Mouse (Mus musculus): ENCODE results near the gene Cmtm3. TPM values are rescaled to one million over a fixed set of nuclear protein-coding genes. Genes with fewer than 3 reads are reported as not detected.
"Not testable (repeated sequence)": the region's sequence is repeated elsewhere in the genome, so short reads cannot be mapped to it uniquely, and the experiment has no call there.

The Cmtm3 gene
- polyA plus RNA-seq (2015; fragmentation: Nextera tagmentation; extraction: Ambion mirVana): 45.4 and 47.3 TPM in 2 replicates

DNA sequence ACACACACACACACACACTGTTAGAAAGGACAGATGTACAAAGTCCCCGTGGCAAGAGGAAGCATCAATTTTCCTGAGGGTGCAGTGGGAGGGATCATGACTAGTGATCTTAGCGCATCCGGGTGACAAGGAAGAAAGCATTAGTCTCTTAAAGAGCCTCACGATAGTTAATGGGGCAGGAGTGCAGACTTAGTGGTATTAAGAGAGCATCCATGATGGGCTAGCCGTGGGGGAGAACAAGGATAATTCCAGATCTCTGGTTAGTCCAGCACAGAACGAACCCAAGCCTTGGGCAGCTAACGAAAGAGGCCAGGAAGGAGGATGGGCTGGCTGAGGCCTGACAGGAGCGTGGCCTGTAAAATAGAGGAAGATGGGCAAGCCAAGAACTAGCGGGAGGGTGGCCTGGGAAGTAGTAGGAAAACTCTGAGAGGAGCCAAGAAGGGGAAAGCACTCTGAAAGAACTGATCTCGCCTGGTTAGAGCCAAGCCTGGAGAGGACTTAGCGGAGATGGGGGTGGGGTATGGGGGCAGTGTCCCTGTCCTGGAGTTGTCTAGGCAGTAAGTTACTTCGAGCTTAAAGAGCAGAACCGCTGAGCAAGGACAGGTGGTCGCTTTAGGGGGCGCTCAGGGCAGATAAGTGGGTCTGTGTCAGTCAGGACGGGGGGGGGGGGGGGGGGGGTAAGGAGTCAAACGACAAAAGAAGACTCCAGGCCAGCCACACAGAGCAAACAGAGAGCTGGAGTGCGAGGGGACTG is at the start of gene Cmtm3:
Gene Cmtm3 (plus strand): TSS at position 182 of the 754 bp plus-strand sequence.
- H3K27ac ChIP-seq: 0 out of 2 replicates have a peak within 1 kb of the TSS, but pooled peaks have one; percentile 58
- 15% methylated on average over 16 of the region's 18 CpGs for WGBS
- peak within 1 kb of the TSS; percentile 77 for H3K9ac ChIP-seq
- peak within 1 kb of the TSS; percentile 86 for H3K4me2 ChIP-seq
- ATAC-seq (ENCODE audit: low FRiP score): no peak
- no peaks in the 10 kb centered on the region for H3K9me3 ChIP-seq
- H3K27me3 ChIP-seq: no peaks in the 10 kb centered on the region
- no peaks in the 10 kb centered on the region for H3K36me3 ChIP-seq
- peak within 1 kb of the TSS; percentile 57 for H3K4me3 ChIP-seq
- peaks cover 19% of the 10 kb centered on the region for H3K4me1 ChIP-seq (replicated peaks)

DNA sequence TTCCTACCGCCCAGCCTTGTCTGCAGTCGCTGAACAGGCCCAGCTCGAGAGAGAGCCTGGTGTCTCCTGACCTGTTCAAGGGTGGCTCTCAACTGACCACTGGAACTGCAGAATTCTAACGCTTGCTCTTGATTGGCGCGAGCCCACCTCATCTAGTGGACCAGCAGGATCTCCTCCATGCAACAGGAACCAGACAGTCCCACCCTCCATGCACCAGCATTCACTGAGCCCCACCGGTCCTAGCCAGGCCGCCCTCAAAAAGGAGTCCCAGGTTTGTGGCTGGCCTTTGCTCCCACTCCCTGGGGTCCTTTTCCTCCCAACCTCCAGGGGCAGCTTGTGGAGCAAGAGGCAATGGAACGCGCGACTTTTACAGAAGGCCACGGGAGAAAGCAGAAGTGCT is 46.1 kb upstream of the Cmtm3 start, which contains the start of gene Cmtm2a:
Gene Cmtm2a (minus strand): TSS at position 101 of the 400 bp plus-strand sequence.
- not testable (repeated sequence) for H3K27ac ChIP-seq; H3K4me1 ChIP-seq (replicated peaks); H3K4me2 ChIP-seq; H3K27me3 ChIP-seq; ATAC-seq (ENCODE audit: low FRiP score); H3K36me3 ChIP-seq; H3K9ac ChIP-seq; H3K4me3 ChIP-seq; H3K9me3 ChIP-seq
- 90% methylated on average over 12 of the region's 12 CpGs for WGBS

DNA sequence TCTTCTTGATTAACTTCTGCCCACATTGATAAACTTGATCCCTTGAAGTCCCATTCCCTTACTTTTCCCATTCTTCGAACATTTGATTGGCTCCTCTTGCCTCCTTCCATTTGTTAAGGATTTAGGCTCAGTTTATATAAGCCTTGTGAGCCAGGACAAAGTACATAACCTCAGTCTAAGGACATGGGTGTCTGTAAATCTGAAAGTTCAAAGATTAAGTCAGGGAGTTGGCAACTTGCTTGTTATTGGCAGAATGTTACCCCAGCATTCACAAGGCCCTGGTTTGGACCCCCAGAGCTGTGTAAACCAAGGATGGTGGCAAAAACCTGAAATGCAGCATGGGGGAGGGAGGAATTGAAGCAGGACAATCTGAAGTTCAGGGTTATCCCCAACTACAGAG is 44.8 kb upstream of the Cmtm3 start:
- WGBS: 90% methylated on average over 1 of the region's 1 CpGs
- Histone ChIP-seq H3K27ac (no peak overlapping the region), H3K4me1 (replicated peaks) (no peaks in the 10 kb centered on the region), H3K4me2 (no peak overlapping the region), H3K36me3 (no peaks in the 10 kb centered on the region), H3K4me3 (no peak overlapping the region), H3K9me3 (no peaks in the 10 kb centered on the region), H3K9ac (no peak overlapping the region), H3K27me3 (no peaks in the 10 kb centered on the region)
- ATAC-seq (ENCODE audit: low FRiP score): no peak

DNA sequence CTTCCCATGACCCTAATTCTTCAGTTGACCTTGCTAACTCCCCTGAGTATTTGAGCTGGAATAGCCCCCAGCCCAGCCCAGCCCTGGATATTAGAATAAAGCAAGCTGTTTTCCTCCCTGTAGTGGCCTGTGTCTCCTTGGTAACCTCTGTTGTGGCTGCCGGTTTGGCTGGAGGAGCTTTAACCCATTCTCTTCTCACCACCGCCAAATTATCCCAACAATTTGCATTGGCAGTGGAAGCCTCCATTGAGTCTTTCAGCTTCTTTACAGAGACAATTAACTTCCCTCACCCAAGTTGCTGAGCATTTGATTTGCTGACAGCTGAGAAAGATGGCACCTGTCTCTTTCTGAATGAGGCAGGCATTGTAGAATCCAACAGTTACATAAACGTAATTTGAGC is 37.6 kb upstream of the Cmtm3 start:
- peaks cover 11% of the 10 kb centered on the region for H3K4me1 ChIP-seq (replicated peaks)
- H3K9ac ChIP-seq, H3K27ac ChIP-seq, H3K27me3 ChIP-seq, H3K4me3 ChIP-seq, H3K9me3 ChIP-seq, H3K4me2 ChIP-seq, H3K36me3 ChIP-seq: not testable (repeated sequence)
- peak; percentile 81; the same call in 1 of the 2 replicates for ATAC-seq (ENCODE audit: low FRiP score)
- WGBS: 5% methylated on average over 3 of the region's 3 CpGs

DNA sequence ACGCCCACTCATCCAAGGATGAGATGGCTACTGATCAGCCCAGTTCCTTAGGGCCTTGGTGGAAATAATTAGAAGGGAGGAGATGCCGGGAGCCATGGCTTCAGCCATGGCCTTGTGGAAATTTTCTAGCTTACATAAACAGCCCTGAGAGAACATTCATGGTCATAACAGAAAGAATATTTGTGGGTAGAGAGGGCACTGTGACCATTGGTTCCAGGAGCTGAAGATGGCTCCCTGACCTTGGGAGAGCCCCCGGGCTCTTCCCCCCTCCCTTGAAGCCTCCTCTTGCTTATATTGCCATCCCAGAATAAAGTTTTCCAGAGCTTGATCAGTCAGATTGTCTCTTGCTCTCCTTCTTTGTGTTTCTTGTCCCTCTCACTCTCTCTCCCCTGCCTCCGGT is 36.7 kb upstream of the Cmtm3 start:
- not testable (repeated sequence) for H3K9ac ChIP-seq; H3K27me3 ChIP-seq; ATAC-seq (ENCODE audit: low FRiP score); H3K9me3 ChIP-seq; H3K36me3 ChIP-seq; H3K4me2 ChIP-seq; H3K27ac ChIP-seq; H3K4me3 ChIP-seq
- WGBS: 85% methylated on average over 4 of the region's 4 CpGs
- H3K4me1 ChIP-seq (replicated peaks): peaks cover 11% of the 10 kb centered on the region

DNA sequence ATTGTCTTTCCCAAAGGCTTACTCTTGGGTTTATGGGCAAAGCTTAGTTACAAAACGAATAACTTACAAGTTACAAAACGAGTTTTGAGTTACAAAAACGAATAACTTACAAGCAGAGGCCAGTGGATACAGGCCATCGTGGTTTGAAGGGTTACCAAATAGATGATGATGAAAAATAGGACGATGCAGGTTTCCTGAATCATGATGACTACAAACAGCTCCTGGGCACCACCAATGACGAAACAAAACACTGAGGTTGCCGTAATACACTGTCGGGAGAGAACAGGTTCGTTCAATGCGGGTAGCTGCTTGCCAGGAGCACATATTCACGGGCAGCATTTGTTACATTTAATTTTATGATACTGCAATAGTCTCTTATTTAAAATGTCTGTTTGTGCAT is 34.2 kb upstream of the Cmtm3 start:
- H3K4me2 ChIP-seq: no peak overlapping the region

DNA sequence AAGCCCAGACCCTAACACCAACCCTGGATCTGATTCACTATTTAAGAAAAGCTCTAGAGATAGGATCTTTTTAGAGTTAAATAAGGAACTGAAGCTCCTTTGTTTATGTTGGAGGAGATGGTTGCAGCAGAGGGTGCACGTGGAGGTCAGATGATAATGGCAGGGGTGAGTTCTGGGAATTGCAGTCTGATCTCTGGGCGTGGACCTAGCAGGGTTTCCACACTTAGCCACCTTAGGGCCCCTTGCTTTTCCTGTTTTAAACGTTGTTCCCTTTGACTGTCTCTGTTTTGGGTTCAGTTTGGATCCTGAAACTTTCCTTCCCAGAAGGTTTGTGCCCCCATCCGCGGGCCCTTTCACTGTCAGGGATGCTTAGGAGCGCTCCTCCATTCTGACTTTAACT is 30.9 kb upstream of the Cmtm3 start:
- not testable (repeated sequence) for ATAC-seq (ENCODE audit: low FRiP score); H3K36me3 ChIP-seq; H3K9me3 ChIP-seq; H3K4me2 ChIP-seq; H3K9ac ChIP-seq; H3K4me3 ChIP-seq; H3K4me1 ChIP-seq (replicated peaks); H3K27me3 ChIP-seq; H3K27ac ChIP-seq
- 56% methylated on average over 6 of the region's 6 CpGs for WGBS

More for the DNA sequence above, 34.2 kb upstream of the Cmtm3 start:
- 92% methylated on average over 11 of the region's 11 CpGs for WGBS
- Histone ChIP-seq H3K9ac (no peak overlapping the region), H3K36me3 (no peaks in the 10 kb centered on the region), H3K4me1 (replicated peaks) (peaks cover 11% of the 10 kb centered on the region), H3K27ac (no peak overlapping the region), H3K9me3 (no peaks in the 10 kb centered on the region), H3K27me3 (no peaks in the 10 kb centered on the region), H3K4me3 (no peak overlapping the region)
- no peak for ATAC-seq (ENCODE audit: low FRiP score)

DNA sequence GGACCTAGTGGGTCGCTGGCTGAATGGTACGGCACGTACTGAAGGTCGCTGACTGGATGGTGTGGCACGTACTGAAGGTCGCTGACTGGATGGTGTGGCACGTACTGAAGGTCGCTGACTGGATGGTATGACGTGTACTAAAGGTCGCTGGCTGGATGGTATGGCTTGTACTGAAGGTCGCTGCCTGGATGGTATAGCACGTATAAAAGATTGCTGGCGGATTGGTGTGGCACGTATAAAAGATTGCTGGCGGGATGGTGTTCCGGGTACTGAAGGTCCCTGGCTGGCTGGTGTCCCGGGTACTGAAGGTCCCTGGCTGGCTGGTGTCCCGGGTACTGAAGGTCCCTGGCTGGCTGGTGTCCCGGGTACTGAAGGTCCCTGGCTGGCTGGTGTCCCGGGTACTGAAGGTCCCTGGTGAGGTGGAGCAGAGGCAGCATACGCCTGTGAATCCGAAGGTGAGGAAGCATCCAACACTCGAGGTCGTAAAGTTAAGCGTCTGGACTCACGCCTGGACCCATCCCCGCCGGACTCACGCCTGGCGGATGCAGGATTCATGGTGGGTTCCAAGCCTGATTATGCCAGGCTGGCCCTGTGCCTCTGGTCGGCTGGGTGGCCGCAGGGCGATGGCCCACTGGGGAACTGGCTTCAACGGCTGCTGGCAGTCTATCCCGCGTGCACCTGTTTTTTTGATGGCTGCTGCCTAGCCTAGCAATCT is 29.6 kb upstream of the Cmtm3 start, which contains the start of the genes Gm45711 and Cmtm1:
Gene Gm45711 (minus strand): TSS at position 641 of the 715 bp plus-strand sequence.
Gene Cmtm1 (minus strand): TSS at position 705 of the 715 bp plus-strand sequence.
- H3K4me3 ChIP-seq; H3K36me3 ChIP-seq; H3K4me2 ChIP-seq; H3K27me3 ChIP-seq; H3K27ac ChIP-seq; ATAC-seq (ENCODE audit: low FRiP score); H3K9me3 ChIP-seq; H3K9ac ChIP-seq; H3K4me1 ChIP-seq (replicated peaks): not testable (repeated sequence)
- 92% methylated on average over 36 of the region's 36 CpGs for WGBS

DNA sequence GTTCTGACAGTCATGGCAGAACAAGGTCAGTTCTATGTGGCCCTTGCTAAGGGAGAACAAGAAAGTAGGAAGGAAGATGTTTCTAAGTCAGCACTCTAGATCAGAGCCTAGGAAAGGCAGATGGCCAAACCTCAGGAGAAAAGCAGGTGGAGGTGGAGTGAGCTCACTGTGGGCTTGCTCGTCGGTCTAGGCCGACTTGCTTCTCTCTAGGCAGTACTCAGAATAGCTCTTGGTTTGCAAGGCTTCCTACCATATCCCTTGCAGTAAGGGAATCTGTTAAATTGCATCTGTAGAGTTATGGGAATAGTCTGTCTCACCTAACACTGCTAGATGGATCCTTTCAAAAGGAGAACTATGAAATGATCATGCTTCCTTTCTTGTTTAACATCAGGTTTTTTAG is 27.2 kb upstream of the Cmtm3 start:
- WGBS: 89% methylated on average over 3 of the region's 3 CpGs
- ATAC-seq (ENCODE audit: low FRiP score): not testable (repeated sequence)

DNA sequence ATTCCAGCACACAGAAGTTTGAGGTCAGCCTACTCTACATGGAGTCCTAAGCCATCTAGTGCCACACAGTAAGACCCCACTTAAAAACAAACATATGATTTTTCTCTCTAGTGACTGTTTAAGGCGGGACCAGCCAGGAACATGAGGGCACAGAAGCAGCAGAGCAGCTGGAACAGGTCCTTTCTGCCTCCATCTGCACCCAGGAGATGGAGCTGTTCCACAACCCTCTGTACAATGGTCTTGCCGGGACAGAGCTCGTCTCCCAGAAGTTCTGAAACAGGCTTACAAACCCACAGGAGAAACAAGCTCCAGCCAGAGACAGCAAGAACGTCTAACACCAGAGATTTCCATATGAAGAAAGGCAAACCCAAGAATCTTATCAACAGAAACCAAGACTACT is 25.9 kb upstream of the Cmtm3 start:
- Histone ChIP-seq H3K4me1 (replicated peaks) (no peaks in the 10 kb centered on the region), H3K9me3 (no peaks in the 10 kb centered on the region), H3K27ac (no peak overlapping the region), H3K9ac (no peak overlapping the region), H3K4me2 (no peak overlapping the region), H3K27me3 (no peaks in the 10 kb centered on the region), H3K36me3 (no peaks in the 10 kb centered on the region), H3K4me3 (no peak overlapping the region)
- ATAC-seq (ENCODE audit: low FRiP score): no peak
- 77% methylated on average over 4 of the region's 4 CpGs for WGBS

More for the DNA sequence above, 27.2 kb upstream of the Cmtm3 start:
- not testable (repeated sequence) for H3K27me3 ChIP-seq; H3K4me1 ChIP-seq (replicated peaks); H3K9me3 ChIP-seq; H3K4me2 ChIP-seq; H3K27ac ChIP-seq; H3K9ac ChIP-seq; H3K4me3 ChIP-seq; H3K36me3 ChIP-seq

DNA sequence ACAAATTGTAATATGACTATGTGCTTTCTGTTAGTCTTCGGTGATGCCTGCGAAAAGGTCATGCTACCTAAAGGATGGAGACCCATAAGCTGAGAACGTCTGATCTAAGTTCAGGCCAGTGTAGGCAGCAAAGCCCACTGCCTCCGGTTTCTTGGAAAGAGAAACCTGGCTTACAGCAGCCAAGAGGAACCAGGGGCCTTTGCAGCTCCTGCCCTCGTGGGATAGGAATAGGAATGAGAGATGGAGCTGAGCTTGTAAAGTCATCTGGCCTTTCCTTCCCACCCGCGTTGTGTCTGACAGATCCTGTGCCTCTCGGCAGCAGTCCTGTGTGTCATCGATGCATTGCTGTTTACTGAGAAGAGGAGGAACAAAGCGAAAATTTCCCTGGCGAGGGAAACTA is 17.9 kb upstream of the Cmtm3 start, which contains the start of gene Gm11020:
Gene Gm11020 (plus strand): TSS at position 301 of the 400 bp plus-strand sequence.
- H3K27me3 ChIP-seq; H3K9me3 ChIP-seq; ATAC-seq (ENCODE audit: low FRiP score); H3K4me1 ChIP-seq (replicated peaks); H3K27ac ChIP-seq; H3K9ac ChIP-seq; H3K36me3 ChIP-seq; H3K4me2 ChIP-seq; H3K4me3 ChIP-seq: not testable (repeated sequence)
- WGBS: 90% methylated on average over 11 of the region's 11 CpGs

DNA sequence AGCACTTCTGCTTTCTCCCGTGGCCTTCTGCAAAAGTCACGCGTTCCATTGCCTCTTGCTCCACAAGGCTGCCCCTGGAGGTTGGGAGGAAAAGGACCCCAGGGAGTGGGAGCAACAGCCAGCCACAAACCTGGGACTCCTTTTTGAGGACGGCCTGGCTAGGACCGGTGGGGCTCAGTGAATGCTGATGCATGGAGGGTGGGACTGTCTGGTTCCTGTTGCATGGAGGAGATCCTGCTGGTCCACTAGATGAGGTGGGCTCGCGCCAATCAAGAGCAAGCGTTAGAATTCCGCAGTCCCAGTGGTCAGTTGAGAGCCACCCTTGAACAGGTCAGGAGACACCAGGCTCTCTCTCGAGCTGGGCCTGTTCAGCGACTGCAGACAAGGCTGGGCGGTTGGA is 17.3 kb upstream of the Cmtm3 start, which contains the start of gene Cmtm2b:
Gene Cmtm2b (plus strand): TSS at position 301 of the 400 bp plus-strand sequence.
- not testable (repeated sequence) for H3K4me1 ChIP-seq (replicated peaks); H3K4me3 ChIP-seq; H3K9ac ChIP-seq; H3K36me3 ChIP-seq; H3K27me3 ChIP-seq; H3K4me2 ChIP-seq; ATAC-seq (ENCODE audit: low FRiP score); H3K9me3 ChIP-seq; H3K27ac ChIP-seq
- 93% methylated on average over 12 of the region's 12 CpGs for WGBS

Measured in hindbrain, embryonic 13.5 days (tissue).